Comparison of ENCODE assay signal across 9 mouse cellular contexts in the genomic region with DNA sequence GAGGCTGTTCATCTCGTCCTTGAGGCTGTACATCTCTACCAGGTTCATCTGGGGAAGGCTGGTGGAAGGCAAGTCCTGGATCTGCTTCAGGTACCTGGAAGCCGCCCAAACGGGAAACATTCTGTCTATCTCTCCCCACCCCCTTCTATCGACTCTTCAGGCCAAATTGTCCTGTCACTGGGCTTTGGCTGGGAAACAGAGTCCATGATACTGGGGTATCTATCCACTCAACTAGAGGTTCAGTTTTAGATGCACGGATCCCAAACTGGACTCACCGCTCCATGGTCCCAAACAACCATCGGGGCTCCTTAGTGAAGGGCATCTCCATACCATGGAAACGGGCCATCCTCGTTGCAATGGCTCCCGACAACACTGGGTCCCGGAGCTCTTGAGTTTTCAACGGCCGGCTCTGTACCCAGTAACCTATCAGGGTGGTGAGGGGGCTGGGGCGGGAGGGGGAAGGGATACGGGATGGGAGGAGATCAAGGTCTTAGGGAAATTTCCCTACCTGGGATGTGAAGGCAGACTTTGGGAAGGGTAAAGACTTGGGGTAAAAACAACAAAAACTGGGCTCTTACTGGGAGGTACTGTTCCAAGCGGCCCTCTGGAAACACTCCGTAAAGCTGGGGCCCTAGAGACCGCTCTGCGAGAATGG. TPM values are rescaled to one million over a fixed set of nuclear protein-coding genes. Genes with fewer than 3 reads are reported as not detected.
A peak's percentile ranks its signal among the peaks of the same experiment; 100 is the strongest.
DNase-seq lines count a peak whose midpoint lies in the region; ATAC-seq and TF ChIP-seq lines count a peak whose summit lies in the region.
"Had no signal": no experiment of that assay in that cellular context is flagged by ENCODE, and none has a peak within 500 bp of the region (broad histone marks: within the 10 kb centered on the region; RNA-seq: fewer than 3 reads in every experiment).

No protein-coding gene starts in this region.

- no peak for DNase-seq in heart, adult 2 months
- no peak for DNase-seq in heart, postnatal 4 days
- DNase-seq in G1E (ENCODE audit: low spot score) = no peak
- no peak for DNase-seq in embryo, embryonic 10.5 days (ENCODE audit: low spot score)
- no peak for DNase-seq in thymus, postnatal 4 days

- H3K27me3 ChIP-seq in heart, adult 2 months (ENCODE audit: control insufficient read depth, insufficient read depth, low read length) = no peaks in the 10 kb centered on the region
- no peaks in the 10 kb centered on the region for H3K27me3 ChIP-seq in G1E (ENCODE audit: insufficient read depth, low read length)
- no peaks in the 10 kb centered on the region for H3K27me3 ChIP-seq in hindbrain, embryonic 12.5 days
- 0 out of 2 replicates have a peak, but pooled peaks cover 10% of the 10 kb centered on the region for H3K27me3 ChIP-seq in midbrain, embryonic 12.5 days

- intact Hi-C loops in heart, adult 2 months (cut with DNase I) = loop anchor here (2.0 kb wide), 1 partner anchor 53 kb away; no protein-coding TSS in a partner anchor

- H3K36me3 ChIP-seq in heart, adult 2 months (ENCODE audit: control insufficient read depth, insufficient read depth, low read length) = peaks cover 8% of the 10 kb centered on the region
- H3K36me3 ChIP-seq in G1E (replicated peaks) = peaks cover 62% of the 10 kb centered on the region
- peaks cover 35% of the 10 kb centered on the region for H3K36me3 ChIP-seq in hindbrain, embryonic 12.5 days
- H3K36me3 ChIP-seq in midbrain, embryonic 12.5 days = peaks cover 27% of the 10 kb centered on the region

- peak overlapping the region; percentile 99 for H3K27ac ChIP-seq in heart, adult 2 months
- no peak overlapping the region for H3K27ac ChIP-seq in hindbrain, embryonic 12.5 days
- no peak overlapping the region for H3K27ac ChIP-seq in midbrain, embryonic 12.5 days (replicated peaks)

- TF ChIP-seq EP300 in heart, adult 2 months (IDR thresholded peaks at IDR 0.05; ENCODE audit: insufficient read depth, low read depth, low read length) = no peak

- no peak for ATAC-seq in G1E (ENCODE audit: extremely low read depth, insufficient number of reproducible peaks, low FRiP score, poor library complexity, severe bottlenecking)
- no peak for ATAC-seq in hindbrain, embryonic 12.5 days (ENCODE audit: low FRiP score)
- ATAC-seq in midbrain, embryonic 12.5 days (ENCODE audit: low FRiP score, low read depth) = no peak
- no peak for ATAC-seq in CD4-positive, CD25-positive, alpha-beta regulatory T cell, adult 4 months

- TF ChIP-seq CTCF in heart, adult 2 months (IDR thresholded peaks at IDR 0.05) = no peak
- TF ChIP-seq CTCF in G1E (IDR thresholded peaks at IDR 0.05; ENCODE audit: low read depth, low read length) = no peak

- H3K4me3 ChIP-seq in heart, adult 2 months = peak overlapping the region; percentile 99
- H3K4me3 ChIP-seq in G1E (ENCODE audit: low read depth, low read length) = peak overlapping the region; percentile 85
- peak overlapping the region; percentile 75 for H3K4me3 ChIP-seq in hindbrain, embryonic 12.5 days
- peak overlapping the region; percentile 67 for H3K4me3 ChIP-seq in midbrain, embryonic 12.5 days

- no peaks in the 10 kb centered on the region for H3K9me3 ChIP-seq in G1E (replicated peaks)
- no peaks in the 10 kb centered on the region for H3K9me3 ChIP-seq in hindbrain, embryonic 12.5 days (replicated peaks)
- H3K9me3 ChIP-seq in midbrain, embryonic 12.5 days = no peaks in the 10 kb centered on the region

- H3K4me2 ChIP-seq in hindbrain, embryonic 12.5 days (replicated peaks) = peak overlapping the region; percentile 92
- H3K4me2 ChIP-seq in midbrain, embryonic 12.5 days (replicated peaks) = peak overlapping the region; percentile 79

- WGBS in heart, adult 2 months = 73% methylated on average over 19 of the region's 19 CpGs
- WGBS in hindbrain, embryonic 12.5 days = 84% methylated on average over 19 of the region's 19 CpGs
- WGBS in midbrain, embryonic 12.5 days = 85% methylated on average over 19 of the region's 19 CpGs

- peak overlapping the region; percentile 74 for H3K9ac ChIP-seq in heart, adult 2 months (ENCODE audit: low read depth, low read length)
- peak overlapping the region; percentile 82 for H3K9ac ChIP-seq in hindbrain, embryonic 12.5 days
- peak overlapping the region; percentile 80; the same call in 1 of the 2 replicates for H3K9ac ChIP-seq in midbrain, embryonic 12.5 days (replicated peaks)

- no peaks in the 10 kb centered on the region; the same call in 1 of the 2 replicates for H3K4me1 ChIP-seq in heart, adult 2 months (ENCODE audit: control insufficient read depth, insufficient read depth, low read length)
- peaks cover 27% of the 10 kb centered on the region for H3K4me1 ChIP-seq in G1E (ENCODE audit: insufficient read depth, low read depth, low read length)
- peaks cover 22% of the 10 kb centered on the region for H3K4me1 ChIP-seq in hindbrain, embryonic 12.5 days
- peaks cover 9% of the 10 kb centered on the region for H3K4me1 ChIP-seq in midbrain, embryonic 12.5 days

- H3K79me2 ChIP-seq in heart, adult 2 months (replicated peaks; ENCODE audit: control insufficient read depth, insufficient read depth, low read length) = no peaks in the 10 kb centered on the region

- TF ChIP-seq POLR2A in heart, adult 2 months (IDR thresholded peaks at IDR 0.05; ENCODE audit: insufficient read depth, low read depth, low read length) = no peak

RNA-seq across cellular contexts. Expression of gene C730034F03Rik, which starts 1.1 kb away (rescaled TPM):
- total RNA-seq in heart, adult 2 months (2021) = 1 to 10 TPM; 1.2 TPM
- polyA plus RNA-seq in heart, adult 2 months (2012; rRNA removed) = 1.0 and 1.1 TPM in 2 replicates
- total RNA-seq in heart, postnatal 4 days (2021) = 1 to 10 TPM; 1.1 to 1.8 TPM
- total RNA-seq in G1E (2014; fragmentation: Nextera tagmentation) = 4.9 and 7.4 TPM in 2 replicates
- total RNA-seq in G1E (2017) = 2.6 and 4.9 TPM in 2 replicates
- 0.24 and 0.25 TPM in 2 replicates for polyA plus RNA-seq in G1E (2012)
- polyA plus RNA-seq in hindbrain, embryonic 12.5 days (2016; fragmentation: Nextera tagmentation; extraction: Ambion mirVana) = 4.1 and 4.6 TPM in 2 replicates
- 5.7 and 7.0 TPM in 2 replicates for polyA plus RNA-seq in midbrain, embryonic 12.5 days (2016; fragmentation: Nextera tagmentation; extraction: Ambion mirVana)
- polyA plus RNA-seq in CD4-positive, CD25-positive, alpha-beta regulatory T cell, adult 4 months (2017; shearing (Covaris generic)) = 1 to 10 TPM; 5.7 to 8.2 TPM

RNA-seq across cellular contexts. Expression of gene Gm44502, which starts 1.2 kb away (rescaled TPM):
- 1 to 10 TPM; 5.5 to 9.5 TPM for total RNA-seq in heart, adult 2 months (2021)
- polyA plus RNA-seq in heart, adult 2 months (2012; rRNA removed) = 2.1 and 2.5 TPM in 2 replicates
- total RNA-seq in heart, postnatal 4 days (2021) = 10 to 100 TPM in 1 of 2 experiments, 1 to 10 TPM in 1; 2.1 to 11.6 TPM
- not detected in 2 replicates for total RNA-seq in G1E (2014; fragmentation: Nextera tagmentation)
- 0.12 and 0.71 TPM in 2 replicates for total RNA-seq in G1E (2017)
- polyA plus RNA-seq in G1E (2012) = 0.93 and 1.3 TPM in 2 replicates
- polyA plus RNA-seq in hindbrain, embryonic 12.5 days (2016; fragmentation: Nextera tagmentation; extraction: Ambion mirVana) = not detected in 2 replicates
- polyA plus RNA-seq in midbrain, embryonic 12.5 days (2016; fragmentation: Nextera tagmentation; extraction: Ambion mirVana) = not detected in 2 replicates
- not detected for polyA plus RNA-seq in CD4-positive, CD25-positive, alpha-beta regulatory T cell, adult 4 months (2017; shearing (Covaris generic))
- total RNA-seq: MEL had no signal

RNA-seq across cellular contexts. Expression of gene Chkb, which starts 1.4 kb away (rescaled TPM):
- total RNA-seq in heart, adult 2 months (2021) = 10 to 100 TPM; 46.8 to 48.2 TPM
- polyA plus RNA-seq in heart, adult 2 months (2012; rRNA removed) = 81.3 and 91.7 TPM in 2 replicates
- total RNA-seq in heart, postnatal 4 days (2021) = 10 to 100 TPM; 68.2 to 94.0 TPM
- total RNA-seq in G1E (2014; fragmentation: Nextera tagmentation) (19.3 and 32.8 TPM in 2 replicates), G1E (2017) (42.5 and 51.0 TPM in 2 replicates)
- polyA plus RNA-seq in G1E (2012) = 75.9 and 85.4 TPM in 2 replicates
- 67.4 and 72.0 TPM in 2 replicates for polyA plus RNA-seq in hindbrain, embryonic 12.5 days (2016; fragmentation: Nextera tagmentation; extraction: Ambion mirVana)
- polyA plus RNA-seq in midbrain, embryonic 12.5 days (2016; fragmentation: Nextera tagmentation; extraction: Ambion mirVana) = 67.5 and 68.0 TPM in 2 replicates
- polyA plus RNA-seq in CD4-positive, CD25-positive, alpha-beta regulatory T cell, adult 4 months (2017; shearing (Covaris generic)) = 10 to 100 TPM; 54.6 to 66.7 TPM

RNA-seq across cellular contexts. Expression of gene Cpt1b, which starts 2.6 kb away (rescaled TPM):
- 100 to 1,000 TPM; 565 to 584 TPM for total RNA-seq in heart, adult 2 months (2021)
- polyA plus RNA-seq in heart, adult 2 months (2012; rRNA removed) = 786 and 953 TPM in 2 replicates
- 100 to 1,000 TPM; 585 to 617 TPM for total RNA-seq in heart, postnatal 4 days (2021)
- total RNA-seq in G1E (2014; fragmentation: Nextera tagmentation) (3.7 and 7.7 TPM in 2 replicates), G1E (2017) (2.1 and 2.6 TPM in 2 replicates)
- polyA plus RNA-seq in G1E (2012) = 0.77 and 0.88 TPM in 2 replicates
- polyA plus RNA-seq in hindbrain, embryonic 12.5 days (2016; fragmentation: Nextera tagmentation; extraction: Ambion mirVana) = 1.2 TPM in 2 replicates
- 0.90 and 1.1 TPM in 2 replicates for polyA plus RNA-seq in midbrain, embryonic 12.5 days (2016; fragmentation: Nextera tagmentation; extraction: Ambion mirVana)
- polyA plus RNA-seq in CD4-positive, CD25-positive, alpha-beta regulatory T cell, adult 4 months (2017; shearing (Covaris generic)) = under 1 TPM; 0.28 to 0.62 TPM

RNA-seq across cellular contexts. Expression of gene Syce3, which starts 18.0 kb away (rescaled TPM):
- total RNA-seq in heart, adult 2 months (2021) = not detected
- not detected in 2 replicates for polyA plus RNA-seq in heart, adult 2 months (2012; rRNA removed)
- not detected for total RNA-seq in heart, postnatal 4 days (2021)
- total RNA-seq in G1E (2014; fragmentation: Nextera tagmentation) (not detected in 2 replicates), G1E (2017) (not detected in 2 replicates)
- not detected in 2 replicates for polyA plus RNA-seq in G1E (2012)
- not detected in 2 replicates for polyA plus RNA-seq in hindbrain, embryonic 12.5 days (2016; fragmentation: Nextera tagmentation; extraction: Ambion mirVana)
- not detected in 2 replicates for polyA plus RNA-seq in midbrain, embryonic 12.5 days (2016; fragmentation: Nextera tagmentation; extraction: Ambion mirVana)
- polyA plus RNA-seq in CD4-positive, CD25-positive, alpha-beta regulatory T cell, adult 4 months (2017; shearing (Covaris generic)) = not detected
